Mouse (Mus musculus): ENCODE data around the gene Trim60. TPM values are rescaled to one million over a fixed set of nuclear protein-coding genes. Genes with fewer than 3 reads are reported as not detected.
"Not testable (repeated sequence)": the region's sequence is repeated elsewhere in the genome, so short reads cannot be mapped to it uniquely, and the experiment has no call there.

Gene Trim60
- polyA plus RNA-seq, 1 experiment = not detected

DNA sequence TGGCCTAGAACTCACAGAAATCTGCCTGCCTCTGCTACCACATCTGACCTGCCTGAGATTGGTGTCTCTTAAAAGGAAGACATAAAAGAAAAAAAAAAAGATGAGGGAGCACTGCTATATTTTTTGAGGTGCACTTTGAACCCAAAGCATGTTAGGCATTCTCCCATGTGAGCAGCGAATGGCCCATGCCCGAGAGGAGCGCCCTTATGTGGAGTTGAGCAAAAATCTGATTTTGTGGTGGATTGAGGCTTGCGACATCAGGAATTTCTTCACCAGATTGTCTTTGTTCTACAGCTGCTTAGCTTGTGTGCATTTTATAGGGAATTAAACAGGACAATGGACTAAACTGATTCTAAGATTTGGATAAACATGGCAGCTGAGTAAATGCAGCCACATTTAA is 28.8 kb upstream of the Trim60 start:
- Histone ChIP-seq H3K4me1 (ENCODE audit: control insufficient read depth, insufficient read depth, low read length) (no peaks in the 10 kb centered on the region), H3K27ac (ENCODE audit: insufficient read depth, low read length) (no peak overlapping the region), H3K4me3 (ENCODE audit: insufficient read depth, low read length) (no peak overlapping the region)
- TF ChIP-seq CTCF (IDR thresholded peaks at IDR 0.05; ENCODE audit: borderline replicate concordance, insufficient read depth, low read length) (no peak), POLR2A (IDR thresholded peaks at IDR 0.05; ENCODE audit: low read depth, low read length) (no peak)

DNA sequence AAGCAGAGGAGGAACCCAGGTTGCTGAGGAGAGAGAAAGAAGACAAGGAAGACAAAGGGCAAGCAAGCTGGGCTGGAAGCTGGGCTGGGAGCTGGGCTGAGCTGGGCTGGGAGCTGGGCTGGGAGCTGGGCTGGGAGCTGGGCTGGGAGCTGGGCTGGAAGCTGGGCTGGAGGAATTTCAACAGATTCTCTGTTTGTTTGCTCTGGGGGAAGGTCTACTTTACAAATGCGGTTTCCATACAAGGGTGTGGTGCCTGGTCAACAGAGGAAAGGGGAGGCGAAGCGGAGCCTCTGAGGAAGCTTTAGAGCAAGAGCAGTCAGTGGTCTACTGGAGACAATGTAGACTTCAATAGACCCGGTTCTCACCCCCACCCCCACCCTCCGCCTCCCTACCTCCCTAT is 28.2 kb upstream of the Trim60 start:
- no peak for TF ChIP-seq POLR2A (IDR thresholded peaks at IDR 0.05; ENCODE audit: low read depth, low read length)
- H3K4me3 ChIP-seq (ENCODE audit: insufficient read depth, low read length) = no peak overlapping the region
- no peak overlapping the region for H3K27ac ChIP-seq (ENCODE audit: insufficient read depth, low read length)
- H3K4me1 ChIP-seq (ENCODE audit: control insufficient read depth, insufficient read depth, low read length) = no peaks in the 10 kb centered on the region

DNA sequence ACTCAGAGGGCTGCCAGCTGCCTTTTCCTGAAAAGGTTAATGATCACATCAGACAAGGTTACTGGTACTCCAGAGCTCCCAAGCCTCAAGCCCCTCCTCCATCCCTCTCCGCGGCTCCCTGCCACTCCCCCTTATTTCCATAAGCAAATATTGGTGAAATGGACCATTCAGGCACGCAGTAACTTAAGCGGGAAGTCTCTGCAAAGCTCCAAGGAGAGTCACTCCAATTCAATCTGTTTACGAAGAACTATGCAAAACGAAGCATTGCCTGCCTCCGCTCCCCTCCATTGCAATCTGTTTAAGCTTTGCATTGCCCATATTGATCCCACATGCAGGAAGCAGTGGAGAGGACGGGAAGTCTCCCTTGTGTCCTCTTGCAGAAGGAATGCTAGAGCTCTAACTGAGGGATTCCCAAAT is 18.7 kb upstream of the Trim60 start, which contains the start of gene Apela:
TSS of gene Apela (minus strand) at position 220 of the 417 bp plus-strand sequence.
- H3K4me3 ChIP-seq (ENCODE audit: insufficient read depth, low read length) = peak within 1 kb of the TSS; percentile 13
- 0 out of 2 replicates have a peak, but pooled peaks cover 2% of the 10 kb centered on the region for H3K4me1 ChIP-seq (ENCODE audit: control insufficient read depth, insufficient read depth, low read length)
- TF ChIP-seq POLR2A (IDR thresholded peaks at IDR 0.05; ENCODE audit: low read depth, low read length) (no peak), CTCF (IDR thresholded peaks at IDR 0.05; ENCODE audit: borderline replicate concordance, insufficient read depth, low read length) (no peak)
- no peak within 1 kb of the TSS for H3K27ac ChIP-seq (ENCODE audit: insufficient read depth, low read length)

DNA sequence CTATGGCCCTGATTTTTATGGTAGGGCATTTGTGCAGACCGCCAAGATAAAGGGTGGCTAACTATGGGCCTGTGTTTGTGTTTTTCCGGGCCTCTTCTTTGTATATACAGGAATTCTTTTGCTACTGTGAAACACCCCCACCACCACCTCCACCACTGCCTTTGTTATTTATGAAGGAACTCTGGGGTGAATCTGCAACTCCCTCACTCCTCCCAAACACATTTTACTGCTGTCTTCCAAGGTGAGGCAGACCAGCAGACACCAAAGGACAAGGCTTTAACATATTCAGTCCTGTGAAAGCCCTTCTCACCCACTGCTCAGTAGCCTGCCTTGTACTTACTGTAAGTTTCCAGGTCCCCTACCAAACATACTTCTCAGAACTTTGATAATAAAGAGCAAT is 15.8 kb upstream of the Trim60 start:
- Histone ChIP-seq H3K4me1 (ENCODE audit: control insufficient read depth, insufficient read depth, low read length) (0 out of 2 replicates have a peak, but pooled peaks cover 2% of the 10 kb centered on the region), H3K27ac (ENCODE audit: insufficient read depth, low read length) (no peak overlapping the region), H3K4me3 (ENCODE audit: insufficient read depth, low read length) (no peak overlapping the region)
- TF ChIP-seq POLR2A (IDR thresholded peaks at IDR 0.05; ENCODE audit: low read depth, low read length) = no peak
- TF ChIP-seq CTCF (IDR thresholded peaks at IDR 0.05; ENCODE audit: borderline replicate concordance, insufficient read depth, low read length) = no peak

DNA sequence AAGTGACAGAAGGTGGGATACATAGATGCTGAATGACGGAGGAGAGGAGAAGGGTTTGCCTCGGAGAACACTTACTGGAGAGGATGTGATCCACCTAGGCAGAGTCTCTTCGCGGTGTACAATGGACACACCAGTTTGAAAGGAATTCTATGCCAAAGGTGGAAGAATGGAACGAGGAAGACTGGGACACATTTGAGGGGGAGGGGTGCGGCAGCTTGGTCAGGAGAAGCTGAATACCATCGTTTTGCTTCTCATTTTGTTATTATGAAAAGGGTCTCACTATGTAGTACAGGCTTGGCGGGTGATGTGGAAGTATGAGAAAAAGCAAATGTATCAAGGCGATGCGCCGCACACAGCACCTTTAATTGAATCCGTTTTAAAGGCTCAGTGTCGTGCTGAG is 14.7 kb upstream of the Trim60 start:
- Histone ChIP-seq H3K27ac (ENCODE audit: insufficient read depth, low read length) (no peak overlapping the region), H3K4me3 (ENCODE audit: insufficient read depth, low read length) (no peak overlapping the region), H3K4me1 (ENCODE audit: control insufficient read depth, insufficient read depth, low read length) (0 out of 2 replicates have a peak, but pooled peaks cover 2% of the 10 kb centered on the region)
- no peak for TF ChIP-seq POLR2A (IDR thresholded peaks at IDR 0.05; ENCODE audit: low read depth, low read length)
- TF ChIP-seq CTCF (IDR thresholded peaks at IDR 0.05; ENCODE audit: borderline replicate concordance, insufficient read depth, low read length) = no peak

DNA sequence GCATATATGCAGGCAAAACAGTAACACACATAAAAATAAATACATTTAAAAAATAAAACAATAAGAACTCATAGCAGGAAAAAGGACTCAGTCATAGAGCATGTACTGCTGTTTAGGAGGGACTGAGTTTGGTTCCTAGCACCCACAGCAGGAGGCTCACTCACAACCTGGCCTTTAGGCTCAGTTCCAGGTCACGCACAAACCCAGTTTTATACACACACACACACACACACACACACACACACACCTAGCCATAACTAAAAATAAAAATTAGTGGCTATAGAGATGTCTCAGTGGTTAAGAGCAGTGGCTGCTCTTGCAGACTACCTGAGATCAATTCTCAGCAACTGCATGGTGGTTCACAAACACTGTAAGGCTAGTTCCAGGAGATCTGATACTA is 13.7 kb upstream of the Trim60 start:
- no peak for TF ChIP-seq POLR2A (IDR thresholded peaks at IDR 0.05; ENCODE audit: low read depth, low read length)
- TF ChIP-seq CTCF (IDR thresholded peaks at IDR 0.05; ENCODE audit: borderline replicate concordance, insufficient read depth, low read length) = no peak
- Histone ChIP-seq H3K4me3 (ENCODE audit: insufficient read depth, low read length) (no peak overlapping the region), H3K27ac (ENCODE audit: insufficient read depth, low read length) (no peak overlapping the region), H3K4me1 (ENCODE audit: control insufficient read depth, insufficient read depth, low read length) (0 out of 2 replicates have a peak, but pooled peaks cover 2% of the 10 kb centered on the region)

DNA sequence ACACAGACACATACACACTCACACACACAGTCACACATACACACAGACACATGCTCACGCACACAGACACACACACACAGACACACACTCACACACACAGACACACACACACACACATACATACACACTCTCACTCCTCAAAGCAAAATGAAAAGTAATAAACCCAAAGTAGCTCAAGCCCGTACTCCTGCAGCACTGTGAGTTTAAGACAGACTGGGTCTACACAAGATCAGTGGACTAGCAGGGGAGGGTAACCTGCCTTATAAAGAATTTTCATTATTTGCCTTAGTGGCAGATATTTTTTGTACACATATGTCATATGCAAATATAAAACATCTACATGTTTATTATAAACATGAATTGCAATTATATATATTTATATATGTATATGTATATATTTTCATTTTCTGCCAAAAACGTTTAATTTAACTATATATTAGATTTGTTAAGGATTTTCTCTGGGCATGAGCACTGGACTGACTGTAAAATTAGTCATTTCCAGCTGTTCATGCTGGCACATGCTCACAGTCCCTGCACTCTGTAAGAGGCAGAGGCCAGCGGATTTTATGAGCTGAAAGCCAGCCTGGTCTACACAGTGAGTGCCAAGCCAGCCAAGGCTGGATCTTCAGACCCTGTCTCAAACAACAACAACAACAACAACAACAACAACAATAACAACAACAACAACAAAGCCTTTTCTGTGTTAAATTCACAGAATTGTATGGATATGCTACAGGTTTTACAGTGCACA is 12.5 kb upstream of the Trim60 start:
- no peak overlapping the region for H3K4me3 ChIP-seq (ENCODE audit: insufficient read depth, low read length)
- H3K4me1 ChIP-seq (ENCODE audit: control insufficient read depth, insufficient read depth, low read length) = 0 out of 2 replicates have a peak, but pooled peaks cover 2% of the 10 kb centered on the region
- TF ChIP-seq CTCF (IDR thresholded peaks at IDR 0.05; ENCODE audit: borderline replicate concordance, insufficient read depth, low read length) (no peak), POLR2A (IDR thresholded peaks at IDR 0.05; ENCODE audit: low read depth, low read length) (no peak)
- H3K27ac ChIP-seq (ENCODE audit: insufficient read depth, low read length) = no peak overlapping the region

DNA sequence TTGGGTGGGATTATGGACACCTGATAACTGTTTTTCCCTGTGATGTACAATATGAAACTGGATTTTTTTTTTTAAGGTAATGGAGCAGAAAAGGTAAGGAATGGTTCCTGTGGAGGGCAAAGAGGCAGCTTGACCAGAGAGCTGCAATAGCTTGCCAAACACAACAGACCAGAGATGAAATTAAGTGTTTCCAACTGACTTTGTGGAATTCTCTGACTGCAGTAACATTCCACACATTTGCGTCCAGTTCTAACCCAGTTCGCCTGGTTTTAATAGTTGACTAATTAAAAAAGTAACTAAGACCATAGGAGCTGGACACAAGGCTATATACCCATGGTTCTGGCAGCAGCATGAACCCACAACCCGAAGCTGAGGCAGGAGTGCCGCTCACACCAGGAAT is 11.4 kb upstream of the Trim60 start:
- TF ChIP-seq CTCF (IDR thresholded peaks at IDR 0.05; ENCODE audit: borderline replicate concordance, insufficient read depth, low read length) (no peak), POLR2A (IDR thresholded peaks at IDR 0.05; ENCODE audit: low read depth, low read length) (no peak)
- H3K4me3 ChIP-seq (ENCODE audit: insufficient read depth, low read length) = no peak overlapping the region
- no peaks in the 10 kb centered on the region for H3K4me1 ChIP-seq (ENCODE audit: control insufficient read depth, insufficient read depth, low read length)
- H3K27ac ChIP-seq (ENCODE audit: insufficient read depth, low read length) = no peak overlapping the region

DNA sequence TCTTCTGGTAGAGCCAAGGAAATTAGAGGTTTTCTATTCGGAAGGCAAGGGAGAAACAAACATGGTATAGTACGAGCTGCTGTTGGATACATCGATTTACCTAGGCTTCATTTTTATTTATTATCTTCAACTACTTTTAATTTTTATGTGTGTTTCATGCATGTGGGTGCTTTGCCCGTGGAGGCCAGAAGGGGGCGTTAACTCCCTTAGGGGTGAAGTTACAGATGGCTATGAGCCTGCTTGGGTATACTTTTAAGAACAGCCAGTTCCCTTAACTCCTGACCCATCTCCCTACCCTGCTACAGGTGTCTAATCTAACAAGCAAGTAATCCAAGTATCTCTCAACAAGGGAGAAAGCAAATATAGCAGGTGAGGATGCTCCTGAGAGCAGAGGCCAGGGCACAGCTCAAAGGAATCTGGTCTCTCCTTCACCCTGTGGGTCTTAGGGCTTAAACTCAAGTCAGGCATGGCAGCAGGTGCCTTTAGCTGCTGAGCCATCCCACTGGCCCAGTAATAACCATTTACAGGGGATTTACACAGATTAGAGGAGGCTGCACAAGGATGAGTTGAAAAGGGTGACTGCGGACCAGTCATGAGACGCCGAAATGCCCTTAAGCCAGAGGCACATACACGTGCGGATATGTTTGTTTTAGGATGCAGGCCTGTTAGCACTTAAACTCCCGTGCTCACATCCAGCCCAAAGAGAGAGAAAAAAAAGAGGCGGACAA is 10.7 kb upstream of the Trim60 start:
- H3K4me1 ChIP-seq (ENCODE audit: control insufficient read depth, insufficient read depth, low read length) = no peaks in the 10 kb centered on the region
- TF ChIP-seq CTCF (IDR thresholded peaks at IDR 0.05; ENCODE audit: borderline replicate concordance, insufficient read depth, low read length) (no peak), POLR2A (IDR thresholded peaks at IDR 0.05; ENCODE audit: low read depth, low read length) (no peak)
- H3K4me3 ChIP-seq (ENCODE audit: insufficient read depth, low read length) = no peak overlapping the region

DNA sequence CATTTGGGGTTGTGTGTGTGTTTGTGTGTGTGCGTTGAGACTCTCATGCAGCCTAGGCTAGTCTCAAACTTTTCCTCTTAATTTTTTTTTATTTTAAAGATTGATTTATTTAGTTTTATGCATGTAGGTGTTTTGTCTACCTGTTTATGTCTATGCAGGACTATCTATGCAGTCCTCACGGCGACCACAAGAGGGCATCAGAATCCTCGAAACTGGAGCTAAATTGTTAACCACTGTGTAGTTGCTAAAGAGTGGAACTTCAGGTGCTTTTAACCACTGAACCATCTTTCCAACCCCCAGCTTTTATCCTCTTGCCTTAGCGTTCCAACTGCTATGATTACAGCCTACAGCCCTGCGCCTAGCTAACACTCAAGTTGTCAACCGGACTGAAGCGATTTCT is 4.1 kb upstream of the Trim60 start:
- H3K4me1 ChIP-seq (ENCODE audit: control insufficient read depth, insufficient read depth, low read length) = no peaks in the 10 kb centered on the region
- TF ChIP-seq CTCF (IDR thresholded peaks at IDR 0.05; ENCODE audit: borderline replicate concordance, insufficient read depth, low read length) (peak; percentile 24; the same call in 1 of the 2 replicates), POLR2A (IDR thresholded peaks at IDR 0.05; ENCODE audit: low read depth, low read length) (no peak)
- H3K4me3 ChIP-seq (ENCODE audit: insufficient read depth, low read length) = no peak overlapping the region
- no peak overlapping the region for H3K27ac ChIP-seq (ENCODE audit: insufficient read depth, low read length)

More for the DNA sequence above, 10.7 kb upstream of the Trim60 start:
- H3K27ac ChIP-seq (ENCODE audit: insufficient read depth, low read length) = no peak overlapping the region

DNA sequence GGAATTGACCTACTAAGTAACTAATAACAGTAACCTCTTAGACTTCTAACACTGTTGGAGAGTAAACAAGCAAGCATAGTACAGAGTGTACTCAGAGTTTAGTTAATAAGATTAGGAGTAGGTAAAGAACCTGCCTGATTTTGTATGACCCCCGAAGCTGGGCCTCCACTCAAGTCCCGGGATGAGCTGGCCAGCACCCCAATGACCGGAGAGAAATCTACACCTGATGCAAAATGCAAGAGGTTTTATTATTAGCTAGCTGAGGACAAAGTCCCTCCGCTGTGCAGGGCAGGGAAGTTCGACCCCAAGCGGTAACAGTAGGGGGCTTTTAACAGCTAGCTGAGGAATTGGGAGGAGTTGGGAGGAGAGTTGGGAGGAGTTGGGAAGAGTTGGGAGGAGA is 10.8 kb downstream of the Trim60 start:
- H3K27ac ChIP-seq (ENCODE audit: insufficient read depth, low read length); H3K4me1 ChIP-seq (ENCODE audit: control insufficient read depth, insufficient read depth, low read length); H3K4me3 ChIP-seq (ENCODE audit: insufficient read depth, low read length): not testable (repeated sequence)

Data from embryonic fibroblast, embryonic 13.5 days (primary cell).